In genomic region chr17:5036200-5036835, GRCm38 (mm10) we compare ENCODE assay signal across 23 mouse cellular contexts. TPM values are rescaled to one million over a fixed set of nuclear protein-coding genes. Genes with fewer than 3 reads are reported as not detected.
DNase-seq lines count a peak whose midpoint lies in the region; ATAC-seq and TF ChIP-seq lines count a peak whose summit lies in the region.
"Had no signal": no experiment of that assay in that cellular context is flagged by ENCODE, and none has a peak within 500 bp of the region (broad histone marks: within the 10 kb centered on the region; RNA-seq: fewer than 3 reads in every experiment).

No protein-coding gene starts in this region.

- DNase-seq in cerebellum, adult 2 months = no peak
- no peak for DNase-seq in cerebellum, postnatal 10 days
- DNase-seq in CD4-positive, CD25-positive, alpha-beta regulatory T cell, adult 2 months (ENCODE audit: low read depth, low spot score) = peak; percentile 29
- DNase-seq in thymus, postnatal 0 days (ENCODE audit: low spot score) = peak; percentile 70
- no peak for DNase-seq in midbrain, embryonic 10.5 days (ENCODE audit: low spot score)
- no peak for DNase-seq in left cerebral cortex, postnatal 25 days (ENCODE audit: low spot score in 2 of 2)
- no peak for DNase-seq in cerebellum, postnatal 14 days
- DNase-seq: cerebellum, adult 8-10 months; forebrain, postnatal 0 days; heart, adult 2 months; heart, postnatal 4 days had no signal

- intact Hi-C loops in left cerebral cortex, postnatal 25 days (cut with DNase I) = no loop called here

- peak overlapping the region; percentile 82 for H3K27ac ChIP-seq in cerebellum, adult 2 months (ENCODE audit: insufficient read depth, low read length)
- no peak overlapping the region for H3K27ac ChIP-seq in midbrain, embryonic 10.5 days (replicated peaks)
- H3K27ac ChIP-seq: embryonic facial prominence, embryonic 12.5 days; heart, adult 2 months; heart, embryonic 15.5 days; hindbrain, embryonic 15.5 days; kidney, postnatal 0 days; liver, embryonic 15.5 days; midbrain, embryonic 13.5 days; neural tube, embryonic 13.5 days had no signal

- TF ChIP-seq CTCF in cerebellum, adult 2 months (IDR thresholded peaks at IDR 0.05; ENCODE audit: borderline replicate concordance, insufficient read depth, low read depth, low read length) = no peak

- H3K27me3 ChIP-seq in cerebellum, adult 2 months (ENCODE audit: control insufficient read depth, insufficient read depth, low read length) = no peaks in the 10 kb centered on the region
- H3K27me3 ChIP-seq in midbrain, embryonic 10.5 days (ENCODE audit: low read depth, poor library complexity, severe bottlenecking) = no peaks in the 10 kb centered on the region
- H3K27me3 ChIP-seq: embryonic facial prominence, embryonic 12.5 days; heart, embryonic 15.5 days; hindbrain, embryonic 15.5 days; limb, embryonic 12.5 days; liver, embryonic 15.5 days; midbrain, embryonic 13.5 days; neural tube, embryonic 13.5 days had no signal

- no peaks in the 10 kb centered on the region for H3K9me3 ChIP-seq in midbrain, embryonic 10.5 days (replicated peaks)
- H3K9me3 ChIP-seq: embryonic facial prominence, embryonic 12.5 days; G1E; heart, embryonic 15.5 days; hindbrain, embryonic 15.5 days; limb, embryonic 12.5 days; liver, embryonic 15.5 days; midbrain, embryonic 13.5 days; neural tube, embryonic 13.5 days had no signal

- no peak overlapping the region for H3K4me3 ChIP-seq in cerebellum, adult 2 months (replicated peaks; ENCODE audit: insufficient read depth, low read depth, low read length)
- no peak overlapping the region for H3K4me3 ChIP-seq in midbrain, embryonic 10.5 days
- H3K4me3 ChIP-seq: embryonic facial prominence, embryonic 12.5 days; heart, adult 2 months; heart, embryonic 15.5 days; hindbrain, embryonic 15.5 days; limb, embryonic 12.5 days; liver, embryonic 15.5 days; midbrain, embryonic 13.5 days; neural tube, embryonic 13.5 days had no signal

- peaks cover 39% of the 10 kb centered on the region for H3K4me1 ChIP-seq in cerebellum, adult 2 months (ENCODE audit: control insufficient read depth, insufficient read depth, low read length)
- H3K4me1 ChIP-seq in midbrain, embryonic 10.5 days = peaks cover 7% of the 10 kb centered on the region; the same call in 1 of the 2 replicates

- WGBS in cerebellum, adult 2 months = 21% methylated on average over 2 of the region's 2 CpGs
- 59% methylated on average over 2 of the region's 2 CpGs for WGBS in midbrain, embryonic 10.5 days

- peak; percentile 28 for ATAC-seq in granulocyte monocyte progenitor cell, adult 5-6 weeks (replicated peaks; ENCODE audit: poor library complexity, severe bottlenecking)
- ATAC-seq: forebrain, postnatal 0 days; intestine, postnatal 0 days; lung, postnatal 0 days; midbrain, embryonic 13.5 days had no signal

- peaks cover 10% of the 10 kb centered on the region for H3K36me3 ChIP-seq in midbrain, embryonic 10.5 days
- H3K36me3 ChIP-seq: hindbrain, embryonic 15.5 days; midbrain, embryonic 13.5 days had no signal

- TF ChIP-seq POLR2A in cerebellum, adult 2 months (IDR thresholded peaks at IDR 0.05; ENCODE audit: borderline replicate concordance, insufficient read depth, low read length) = no peak

RNA-seq across cellular contexts. Expression of gene Arid1b, which starts 42.2 kb away (rescaled TPM):
- polyA plus RNA-seq in cerebellum, adult 2 months (2012; rRNA removed) = 25.6 and 28.4 TPM in 2 replicates
- total RNA-seq in granulocyte monocyte progenitor cell, adult 5-6 weeks (2014; fragmentation: Nextera tagmentation) = 39.2 and 51.1 TPM in 2 replicates
- 24.1 and 29.4 TPM in 2 replicates for total RNA-seq in granulocyte monocyte progenitor cell, adult 5-6 weeks (2017)
- polyA plus RNA-seq in thymus, postnatal 0 days (2015; fragmentation: Nextera tagmentation; extraction: Ambion mirVana) = 10.9 and 12.6 TPM in 2 replicates
- polyA plus RNA-seq in midbrain, embryonic 10.5 days (2016; fragmentation: Nextera tagmentation; extraction: Ambion mirVana) = 8.9 and 10.8 TPM in 2 replicates
- total RNA-seq in left cerebral cortex, postnatal 25 days (2021) = 10 to 100 TPM; 73.6 to 79.6 TPM

Comparison
In these comparisons a context has a peak if more than half of its experiments do, and no peak if none do; other contexts are left out.
1. DNase-seq: peak in CD4-positive, CD25-positive, alpha-beta regulatory T cell, adult 2 months (single experiment) and thymus, postnatal 0 days (single experiment); none in cerebellum, adult 2 months (0 of 2), cerebellum, postnatal 10 days (0 of 2), midbrain, embryonic 10.5 days (single experiment), left cerebral cortex, postnatal 25 days (0 of 2) and cerebellum, postnatal 14 days (0 of 2).